Mouse (Mus musculus) stomach, postnatal 0 days (tissue): ENCODE measurements at regions not wholly inside any gene's neighbourhood (a gene's known extent, or its start where the extent isn't known, plus 50 kb on each side); places are given as distances from the start of the nearest gene placed in this dataset.

Experiments used
- CTCF ChIP-seq: IDR thresholded peaks from 2 replicates; pipeline ENCODE4 v1.5.1; 2016; ENCODE audit warnings: antibody characterized with exemption, low read depth, mild to moderate bottlenecking, moderate library complexity
- EP300 ChIP-seq: optimal IDR thresholded peaks from 2 replicates; pipeline ENCODE3; 2016; ENCODE audit warnings: antibody characterized with exemption

- TF ChIP-seq EP300 (no peak), CTCF (no peak)
Measured at GRCm38 (mm10) chr1:193751819-193752251, 381.7 kb upstream of the Camk1g start.
